Mouse (Mus musculus): Measurements from ENCODE around the gene Lrrk1.

The Lrrk1 gene

GRCm38 (mm10) chr7:66340044-66340443 is 48.1 kb downstream of the Lrrk1 start:
- no peak for DNase-seq (ENCODE audit: low read depth, low spot score)

DNA sequence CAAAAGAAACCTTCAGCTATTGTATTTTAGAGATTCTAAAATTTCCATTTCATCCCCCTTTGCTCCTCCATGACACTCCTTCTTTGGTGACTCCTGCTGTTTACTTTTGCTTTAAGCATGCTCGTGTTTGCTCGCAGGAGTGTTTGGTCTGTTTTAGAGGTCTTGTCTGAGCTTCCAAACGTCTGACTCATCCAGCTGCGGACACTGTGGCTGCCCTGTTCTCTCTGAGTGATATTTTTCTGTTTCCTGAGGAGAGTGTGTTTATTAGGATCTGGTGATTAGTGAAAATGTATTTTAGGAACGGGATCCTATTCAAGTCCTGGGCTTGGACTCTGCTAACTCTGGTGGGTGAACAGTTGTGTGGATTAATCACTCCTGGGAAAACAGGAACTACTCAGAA is 48.5 kb downstream of the Lrrk1 start:
- no peak for DNase-seq (ENCODE audit: low read depth, low spot score)

GRCm38 (mm10) chr7:66336955-66337354 is 51.2 kb downstream of the Lrrk1 start:
- DNase-seq (ENCODE audit: low read depth, low spot score), result no peak

DNA sequence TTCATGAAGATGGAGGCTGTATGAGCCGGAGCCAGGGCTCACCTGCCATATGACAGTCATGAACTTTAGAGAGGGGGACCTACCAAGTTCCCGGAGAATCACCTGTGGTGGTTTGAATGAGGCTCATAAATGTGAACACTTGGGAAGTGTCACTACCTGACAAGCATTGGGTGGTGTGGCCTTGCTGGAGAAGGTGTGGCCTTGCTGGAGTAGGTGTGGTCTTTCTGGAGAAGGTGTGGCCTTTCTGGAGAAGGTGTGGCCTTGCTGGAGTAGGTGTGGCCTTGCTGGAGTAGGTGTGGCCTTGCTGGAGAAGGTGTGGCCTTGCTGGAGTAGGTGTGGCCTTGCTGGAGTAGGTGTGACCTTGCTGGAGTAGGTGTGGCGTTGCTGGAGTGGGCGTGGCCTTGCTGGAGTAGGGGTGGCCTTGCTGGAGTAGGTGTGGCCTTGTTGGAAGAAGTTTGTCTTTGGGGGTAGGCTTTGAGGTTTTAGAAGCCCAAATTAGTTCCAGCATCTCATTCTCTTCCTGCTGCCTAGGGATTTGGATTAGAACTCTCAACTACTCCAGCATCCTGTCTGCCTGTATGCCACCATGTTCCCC is 54.1 kb downstream of the Lrrk1 start:
- DNase-seq (ENCODE audit: low read depth, low spot score), result peak; percentile 9

DNA sequence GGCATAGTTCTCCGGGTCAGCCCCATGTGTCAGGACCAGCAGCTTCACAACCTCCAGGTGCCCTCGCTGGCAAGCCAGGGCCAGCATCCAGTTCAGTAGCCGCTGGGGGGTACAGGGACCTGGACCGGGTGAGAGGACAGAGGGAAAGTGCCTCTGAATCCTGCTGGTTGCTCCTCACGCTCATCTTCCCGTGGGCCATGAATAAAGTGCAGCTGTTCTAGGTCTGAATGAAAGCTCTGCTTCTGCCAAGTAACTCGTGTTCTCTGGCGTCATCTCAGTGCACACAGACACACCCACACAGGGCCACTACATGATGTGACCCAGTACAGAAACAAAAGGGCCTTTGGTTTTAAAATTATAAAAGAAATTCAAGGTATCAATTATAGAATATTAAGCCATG is 55.8 kb downstream of the Lrrk1 start:
- DNase-seq (ENCODE audit: low read depth, low spot score), result no peak

- DNase-seq (ENCODE audit: low read depth, low spot score), result no peak
Observed at GRCm38 (mm10) chr7:66330610-66331009, 57.5 kb downstream of the Lrrk1 start.

DNA sequence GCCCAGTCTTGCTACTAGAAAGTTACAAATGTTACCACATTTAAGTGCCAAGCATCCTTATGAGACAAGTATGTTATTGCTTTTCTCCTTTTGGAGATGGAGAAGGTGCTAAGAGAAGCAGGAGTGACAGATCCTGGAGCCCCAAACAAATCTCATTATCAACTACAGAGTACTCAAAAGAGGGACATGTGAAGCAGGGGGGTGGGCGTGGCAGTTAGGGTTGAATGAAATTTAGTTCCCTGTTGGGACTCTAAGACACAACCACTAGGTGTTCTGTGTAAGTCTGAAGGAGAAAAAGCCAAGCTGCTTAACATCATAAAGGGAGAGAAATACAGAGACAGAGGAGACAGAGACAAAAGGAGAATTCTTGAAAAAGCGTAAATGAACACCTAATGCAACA is 60.6 kb downstream of the Lrrk1 start:
- DNase-seq (ENCODE audit: low read depth, low spot score), result no peak

DNA sequence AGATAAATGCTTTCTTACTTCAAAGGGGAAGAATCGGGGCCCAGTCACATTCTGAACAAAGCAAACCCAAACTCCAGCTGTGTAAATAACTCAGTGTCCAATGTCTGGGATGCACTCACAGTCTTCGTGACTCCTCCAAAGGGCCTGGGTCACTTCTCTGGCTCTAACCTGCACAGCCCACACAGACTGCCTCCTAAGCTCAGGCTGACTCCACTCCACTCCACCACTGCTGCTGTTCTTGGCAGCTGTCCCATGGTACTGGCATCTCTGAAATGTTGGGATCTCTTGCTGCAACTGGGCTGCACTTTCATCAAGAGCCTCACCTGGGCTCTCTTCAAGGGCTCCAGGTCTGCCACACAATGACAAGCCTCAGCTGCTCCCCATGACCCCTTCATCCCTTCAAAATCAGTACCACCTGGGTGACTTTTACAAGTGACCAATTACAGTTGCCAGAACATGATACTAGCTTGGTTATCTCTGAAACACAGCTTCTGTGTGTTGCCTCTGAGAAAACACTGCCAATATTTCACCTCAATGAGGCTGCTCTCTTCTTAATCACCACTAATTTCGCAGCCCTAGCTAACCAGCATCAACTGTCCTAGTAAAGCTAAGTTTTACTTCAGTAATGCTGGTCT is 62.6 kb downstream of the Lrrk1 start:
- DNase-seq (ENCODE audit: low read depth, low spot score), result no peak

DNA sequence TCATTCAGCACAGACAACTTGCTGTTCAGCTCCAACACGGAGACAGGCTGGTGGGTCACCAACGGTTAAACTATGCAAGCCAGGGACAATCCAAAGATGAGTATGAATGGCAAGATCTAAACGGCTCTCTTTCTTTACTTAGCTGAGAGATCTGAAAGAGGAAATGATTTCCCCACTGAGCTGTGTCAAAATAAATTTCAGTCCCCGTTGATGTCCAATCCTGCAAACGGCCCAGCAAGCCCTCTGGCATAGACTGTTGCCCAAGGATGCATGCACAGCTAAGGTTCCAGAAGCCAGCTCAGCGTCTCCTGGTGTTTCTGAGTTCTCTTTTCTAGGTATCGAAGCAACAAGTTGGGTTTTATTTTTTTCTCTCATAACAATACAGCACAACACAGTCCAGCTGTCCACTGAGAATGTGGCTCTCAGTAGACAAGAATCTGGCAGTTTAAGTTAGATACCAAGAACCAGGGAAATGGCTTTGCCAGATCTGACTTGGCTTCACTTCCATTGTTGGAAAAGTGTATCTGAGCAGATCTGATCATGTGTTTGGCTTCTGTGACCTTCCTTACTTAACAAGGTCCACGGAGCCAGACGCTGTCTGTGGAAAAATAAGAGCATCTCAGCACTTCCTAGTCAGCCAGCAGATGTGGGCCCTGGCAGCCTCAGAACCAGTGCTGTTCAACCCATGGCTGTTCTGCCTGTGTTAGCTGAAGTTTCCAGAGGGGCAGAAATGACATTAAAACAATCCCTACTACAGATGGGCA is 64.7 kb downstream of the Lrrk1 start:
- DNase-seq (ENCODE audit: low read depth, low spot score), result no peak

DNA sequence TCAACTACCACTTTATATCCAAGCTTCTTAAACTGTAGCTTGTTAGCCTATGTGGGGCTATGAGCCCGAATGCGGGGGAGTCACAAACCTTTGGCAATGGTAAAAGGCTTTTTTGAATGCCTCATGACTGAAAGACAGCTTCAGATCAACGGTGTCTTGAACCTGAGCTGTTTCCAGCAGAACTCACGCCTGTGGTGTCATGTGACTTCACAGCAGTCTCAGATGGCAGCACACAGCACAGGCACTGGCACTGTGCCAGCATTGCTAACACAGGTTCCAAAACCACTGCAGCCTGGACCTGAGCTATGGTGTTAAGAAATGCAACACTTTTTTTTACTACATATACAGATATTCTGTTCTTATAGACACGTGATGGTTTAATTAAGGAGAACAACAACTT is 67.2 kb downstream of the Lrrk1 start:
- DNase-seq (ENCODE audit: low read depth, low spot score), result no peak

DNA sequence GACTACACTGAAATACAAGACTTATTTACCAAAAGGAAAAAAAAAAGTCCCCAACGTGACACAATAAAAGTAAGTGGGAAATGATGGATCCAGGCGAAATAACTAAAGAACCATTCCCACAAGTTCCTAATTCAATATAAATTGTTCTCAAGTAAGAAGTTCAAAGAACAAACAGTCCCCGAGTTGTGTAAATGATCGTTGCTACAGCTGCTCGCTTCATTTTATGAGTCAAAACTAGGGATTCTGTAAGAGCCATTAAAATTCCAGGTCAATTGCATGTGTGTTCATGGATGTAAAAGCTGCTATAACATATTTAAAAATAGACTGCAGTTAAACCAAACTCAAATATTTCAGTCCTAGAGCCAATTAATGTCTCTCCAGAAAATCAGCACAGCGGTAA is 70.0 kb downstream of the Lrrk1 start:
- DNase-seq (ENCODE audit: low read depth, low spot score), result no peak

- DNase-seq (ENCODE audit: low read depth, low spot score), result no peak
Observed at GRCm38 (mm10) chr7:66310670-66311656, 77.2 kb downstream of the Lrrk1 start.

- DNase-seq (ENCODE audit: low read depth, low spot score), result peak; percentile 44
Observed at GRCm38 (mm10) chr7:66309950-66310669, 78.0 kb downstream of the Lrrk1 start.

GRCm38 (mm10) chr7:66309240-66309949 is 78.8 kb downstream of the Lrrk1 start:
- no peak for DNase-seq (ENCODE audit: low read depth, low spot score)

GRCm38 (mm10) chr7:66308581-66309239 is 79.4 kb downstream of the Lrrk1 start:
- no peak for DNase-seq (ENCODE audit: low read depth, low spot score)

DNA sequence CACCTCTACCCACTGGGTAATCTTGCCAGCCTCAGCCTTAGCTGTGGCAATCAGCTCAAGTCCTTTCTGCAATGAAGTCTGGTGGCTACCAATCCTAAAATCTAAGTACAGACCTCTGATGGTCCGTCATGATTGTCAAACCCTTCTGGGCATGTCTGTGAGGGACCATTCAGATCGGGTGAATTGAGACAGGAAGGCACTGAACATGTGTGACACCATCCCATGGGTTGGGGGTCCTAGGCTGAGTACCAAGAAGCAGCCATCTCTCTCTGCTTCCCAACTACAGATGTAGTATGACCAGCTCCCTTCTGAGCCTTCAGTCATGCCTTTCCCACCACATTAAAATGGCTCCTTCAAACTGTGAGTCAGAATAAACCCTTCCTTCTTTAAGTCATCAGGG is 80.4 kb downstream of the Lrrk1 start:
- DNase-seq (ENCODE audit: low read depth, low spot score), result no peak

DNA sequence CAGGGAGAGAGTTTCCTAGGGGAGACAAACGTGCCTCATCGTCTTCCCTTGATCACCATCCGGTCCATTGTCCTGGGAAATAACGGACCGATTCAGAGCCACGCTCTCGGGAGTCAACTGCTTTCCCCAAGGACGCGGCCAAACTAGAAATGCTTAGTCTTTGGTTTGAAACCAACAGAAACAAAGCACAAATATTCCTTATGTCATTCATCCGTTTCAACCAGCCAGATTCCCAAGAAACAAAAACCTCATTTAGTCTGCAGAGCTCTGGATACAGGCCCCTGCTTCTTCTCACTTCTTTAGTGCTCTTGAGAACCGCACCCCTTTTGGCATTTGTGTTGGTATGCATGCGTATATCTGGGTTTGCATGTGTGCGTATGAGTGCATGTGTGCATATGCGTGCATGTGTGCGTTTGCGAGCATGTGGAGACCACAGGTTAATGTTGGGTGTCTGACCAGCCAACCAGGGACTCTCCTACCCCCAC is 82.4 kb downstream of the Lrrk1 start:
- no peak for DNase-seq (ENCODE audit: low read depth, low spot score)

DNA sequence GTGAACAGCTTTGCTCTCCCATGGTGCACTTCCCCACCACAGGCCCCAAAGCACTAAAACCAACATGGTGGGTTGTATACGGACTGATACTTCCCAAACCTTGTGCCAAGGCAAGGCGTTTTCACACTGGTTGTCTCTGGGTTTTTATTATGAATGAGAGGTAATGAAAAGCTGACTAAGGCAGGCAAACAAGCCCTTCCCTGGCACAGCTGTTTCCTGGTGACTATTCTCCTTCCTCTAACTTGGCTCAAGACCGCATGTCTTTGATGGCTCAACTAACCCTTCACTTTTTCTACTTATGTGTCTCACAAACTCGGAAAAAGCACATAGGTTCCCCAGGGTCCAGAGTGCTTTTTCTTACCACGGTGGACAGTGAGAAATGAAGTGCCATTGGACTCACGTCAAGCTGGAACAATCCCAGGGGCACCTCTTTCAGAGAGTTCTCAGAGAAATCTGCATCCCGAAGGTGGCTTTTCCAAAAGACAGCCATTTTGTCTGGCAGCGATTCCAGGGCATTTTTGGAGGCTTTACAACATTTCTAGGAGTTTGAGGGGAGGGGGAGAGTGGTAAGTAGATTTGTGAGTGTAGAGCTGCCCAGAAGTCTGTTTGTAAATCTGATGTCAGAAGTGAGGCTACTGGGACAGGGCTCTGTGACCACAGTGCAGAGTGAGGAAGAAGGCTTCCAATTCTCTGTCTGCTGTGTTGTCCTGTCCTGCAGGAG is 83.0 kb downstream of the Lrrk1 start:
- no peak for DNase-seq (ENCODE audit: low read depth, low spot score)
